Mouse (Mus musculus): Measurements from ENCODE around the gene Nop10.

DNA sequence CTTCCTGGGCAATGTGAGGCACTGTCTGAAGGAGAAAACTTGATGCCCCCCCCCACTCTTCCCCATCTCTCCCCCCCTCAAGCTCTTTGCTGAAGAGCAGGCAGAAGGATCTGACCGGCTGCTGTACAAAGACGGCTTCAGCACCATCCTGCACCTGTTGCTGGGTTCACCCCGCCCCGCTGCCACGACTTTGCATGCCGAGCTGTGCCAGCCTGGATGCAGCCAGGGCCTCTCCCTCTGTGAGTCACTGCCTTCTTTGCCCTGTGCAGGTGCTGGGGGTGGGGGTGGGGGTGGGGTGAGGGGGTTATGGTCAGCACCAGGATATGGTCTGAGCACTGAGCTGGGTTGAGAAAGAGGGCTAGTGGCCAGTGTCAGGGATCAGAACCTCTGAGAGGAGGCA, 15.5 kb upstream of the Nop10 start:
- TF ChIP-seq CTCF (IDR thresholded peaks at IDR 0.05; ENCODE audit: low read depth) (no peak), EP300 (IDR thresholded peaks at IDR 0.05; ENCODE audit: low read depth) (no peak)
